Mouse (Mus musculus) cortical plate, adult 2 months (tissue): Measurements from ENCODE around the gene Ipo7.

Experiments
- CTCF ChIP-seq: fragments of 200-500 bp; IDR thresholded peaks from 2 replicates; pipeline ENCODE4 v1.5.1; 2011; ENCODE audit warnings: mild to moderate bottlenecking, control low read depth, low read length; ENCODE audit not compliant: insufficient read depth; ENCODE audit errors: extremely low read depth
- POLR2A ChIP-seq: fragments of 200-500 bp; IDR thresholded peaks from 2 replicates; pipeline ENCODE4 v1.6.1; 2011; ENCODE audit warnings: mild to moderate bottlenecking, low read length, control low read depth; ENCODE audit not compliant: insufficient read depth; ENCODE audit errors: extremely low read depth

- TF ChIP-seq CTCF (no peak), POLR2A (no peak)
These were observed 41.2 kb downstream of the Ipo7 start for GRCm38 (mm10) chr7:110059092-110059785.
